Mouse (Mus musculus) spleen, postnatal 4 days (tissue): ENCODE results near the gene Anapc16.
A peak's percentile ranks its signal among the peaks of the same experiment; 100 is the strongest.

Experiments used
- DNase-seq, 2 experiments: peaks; one replicate each; pipeline ENCODE4 v3.0.0; 2022; ENCODE audit warnings: low spot score in 2 of 2

Anapc16 gene

DNA sequence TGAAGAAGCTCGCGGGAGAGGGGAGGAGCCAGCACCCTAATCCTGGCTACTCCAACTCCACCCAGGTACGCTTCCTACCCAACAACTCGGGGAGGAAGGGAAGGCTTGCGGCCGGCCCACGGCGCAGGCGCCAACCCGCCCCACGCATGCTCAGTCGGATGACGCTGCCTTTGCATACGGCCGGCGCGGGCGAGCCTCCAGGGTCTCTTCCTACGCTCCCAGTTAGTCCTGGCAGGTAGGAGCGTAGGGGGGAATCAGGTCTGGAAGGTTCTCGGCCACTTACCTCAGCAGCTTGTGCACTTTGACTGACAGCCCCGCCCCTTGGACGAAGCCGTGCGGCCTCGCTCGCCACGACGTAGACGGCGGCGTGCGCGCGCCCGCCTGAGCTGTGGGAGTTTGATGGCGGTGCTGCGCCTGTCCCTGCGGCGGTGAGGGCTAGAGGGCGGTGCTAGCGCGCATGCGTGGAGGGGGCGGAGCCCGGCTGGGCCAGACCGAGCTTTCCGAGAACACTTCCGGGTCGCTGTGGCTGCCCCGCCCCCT, at the start of gene Anapc16, which contains the start of gene Ascc1:
Anapc16 (minus strand) TSS at position 463 of the 540 bp plus-strand sequence.
Ascc1 (plus strand) TSS at position 133 of the 540 bp plus-strand sequence.
- peak; percentile 98 to 99 for DNase-seq

DNA sequence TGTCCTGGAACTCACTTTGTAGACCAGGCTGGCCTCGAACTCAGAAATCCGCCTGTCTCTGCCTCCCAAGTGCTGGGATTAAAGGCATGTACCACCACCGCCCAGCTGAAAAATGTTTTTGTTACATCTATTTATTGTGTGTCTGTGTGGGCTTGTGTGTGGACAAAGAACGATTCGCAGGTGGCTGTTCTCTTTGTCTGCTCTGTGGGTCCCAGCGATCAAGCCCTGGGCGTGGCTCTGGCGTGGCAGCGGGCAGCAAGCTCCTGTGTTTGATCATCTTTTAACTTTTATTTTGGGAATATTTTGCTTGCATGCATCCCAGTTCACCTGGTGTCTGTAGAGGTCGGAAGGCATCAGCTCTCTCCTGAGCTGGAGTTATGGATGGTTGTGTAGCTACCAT, 47.6 kb upstream of the Anapc16 start:
- no peak for DNase-seq

DNA sequence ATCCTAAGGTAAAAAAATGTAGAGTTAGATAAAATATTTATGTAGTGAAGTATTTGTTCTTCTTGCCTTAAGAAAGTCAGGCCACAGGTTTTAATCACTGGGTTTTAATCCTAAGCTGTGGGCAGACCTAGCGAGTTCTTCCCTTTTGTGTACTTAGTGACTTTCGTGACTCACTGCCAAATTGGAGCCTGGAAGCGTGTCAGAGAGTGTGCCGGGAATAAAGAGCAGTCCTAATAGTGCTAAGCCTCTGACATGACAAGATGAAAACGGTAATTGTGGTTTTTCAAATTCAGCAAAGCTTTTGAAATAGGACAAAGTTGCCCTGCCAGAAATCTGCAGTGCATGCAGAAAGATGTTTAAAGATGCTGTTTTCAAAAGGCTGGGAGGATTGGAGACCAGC, 43.8 kb upstream of the Anapc16 start:
- DNase-seq, result no peak

DNA sequence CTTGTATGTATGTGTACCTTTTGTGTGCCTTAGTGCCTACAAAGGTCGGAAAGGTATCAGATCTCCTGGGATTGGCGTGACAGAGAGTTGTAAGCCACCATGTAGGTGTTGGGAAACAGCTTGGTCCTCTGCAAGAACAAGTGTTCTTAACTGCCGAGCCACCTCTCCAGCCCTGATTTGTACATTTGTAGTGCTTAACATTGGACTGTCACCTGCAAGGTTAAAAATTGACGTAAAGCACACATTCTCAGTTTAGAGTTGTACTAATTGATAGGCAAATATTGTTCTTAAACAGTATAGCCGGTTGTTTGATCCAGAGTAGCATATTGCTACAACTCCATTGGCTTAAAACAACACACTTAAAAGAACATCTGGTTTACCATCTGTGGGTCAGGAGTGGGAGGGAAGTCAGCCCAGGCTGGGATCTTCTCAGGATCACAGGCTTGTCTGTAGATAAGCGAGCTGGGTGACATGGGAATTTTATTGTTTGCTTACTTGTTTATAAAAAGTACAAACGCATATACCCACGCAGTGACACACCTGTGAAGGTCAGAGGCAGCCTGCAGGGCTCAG, 39.5 kb upstream of the Anapc16 start:
- no peak for DNase-seq

DNA sequence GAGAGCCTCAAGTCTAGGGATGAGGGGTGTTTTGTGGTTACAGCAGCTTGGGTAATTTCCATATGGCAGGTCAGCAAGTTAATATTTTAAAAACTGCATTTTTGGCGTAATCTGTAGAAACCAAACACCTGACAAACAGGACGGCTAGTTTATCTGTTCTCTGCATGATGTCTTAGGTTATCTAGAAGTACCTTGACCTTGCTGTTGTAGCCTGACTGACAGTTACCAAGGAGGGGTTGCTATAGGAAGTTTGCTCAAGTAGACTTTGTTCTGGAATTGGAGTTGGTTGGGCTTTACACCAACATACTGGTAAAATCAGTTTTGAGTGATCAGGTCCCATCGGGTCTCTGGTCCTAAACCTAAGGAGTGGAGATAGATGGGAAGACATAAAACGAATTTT, 32.8 kb upstream of the Anapc16 start:
- DNase-seq, result no peak

DNA sequence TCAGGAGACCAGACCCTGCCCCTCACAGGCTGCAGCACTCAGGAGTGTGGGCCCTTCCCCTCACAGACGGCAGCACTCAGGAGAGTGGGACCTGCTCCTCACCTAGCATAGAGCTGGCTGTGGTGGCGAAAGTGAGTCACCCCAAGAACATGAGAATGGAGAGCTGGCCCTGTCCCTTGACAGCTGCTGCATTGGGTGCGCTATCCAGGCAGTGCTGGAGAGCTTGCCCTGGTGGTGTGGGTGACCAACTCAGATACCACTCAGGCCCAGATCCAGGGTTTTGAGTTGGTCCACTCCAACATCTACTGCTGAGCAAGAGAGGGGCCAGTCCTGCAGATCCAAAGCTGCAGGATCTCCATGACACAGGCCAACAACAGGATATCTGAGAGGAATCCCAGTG, 31.7 kb upstream of the Anapc16 start:
- DNase-seq, result no peak

DNA sequence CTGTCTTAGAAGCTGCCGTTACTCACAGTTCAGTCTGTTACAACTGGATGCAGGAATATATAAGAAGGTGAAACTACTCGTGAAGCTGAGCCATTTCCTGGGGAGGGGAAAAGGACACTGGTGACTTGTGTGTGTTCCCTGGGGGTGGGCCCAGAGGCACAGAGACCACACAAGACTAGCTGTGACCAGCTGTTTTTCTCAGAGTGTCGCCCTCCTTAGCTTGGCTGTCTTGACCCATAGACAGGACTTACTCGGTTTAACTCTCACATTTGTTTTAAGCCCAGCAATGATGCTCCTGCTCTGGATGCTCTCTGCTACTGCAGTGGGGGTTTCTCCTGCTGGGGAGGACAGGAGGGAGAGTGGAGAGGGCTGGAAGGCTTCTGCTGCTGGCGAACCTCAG, 30.1 kb upstream of the Anapc16 start:
- DNase-seq, result no peak

DNA sequence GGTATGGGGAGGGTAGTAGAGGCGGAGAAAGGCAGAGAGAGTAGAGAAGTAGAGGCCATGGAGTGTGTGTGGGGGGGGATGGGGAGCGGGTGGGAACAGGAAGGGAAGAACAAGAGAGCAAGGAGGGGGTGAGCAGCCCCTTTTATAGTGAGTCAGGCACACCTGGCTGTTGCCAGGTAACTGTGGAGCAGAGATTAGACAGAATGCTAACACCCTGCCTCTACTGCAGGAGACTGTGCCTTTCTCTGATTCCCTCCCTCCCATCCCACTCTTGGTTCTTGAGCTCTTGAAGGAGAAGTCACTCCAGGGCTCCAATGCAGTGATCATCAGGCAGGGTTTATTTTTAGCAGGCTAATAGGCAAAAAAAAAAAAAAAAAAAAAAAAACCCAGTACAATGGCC, 29.7 kb upstream of the Anapc16 start:
- DNase-seq, result no peak

DNA sequence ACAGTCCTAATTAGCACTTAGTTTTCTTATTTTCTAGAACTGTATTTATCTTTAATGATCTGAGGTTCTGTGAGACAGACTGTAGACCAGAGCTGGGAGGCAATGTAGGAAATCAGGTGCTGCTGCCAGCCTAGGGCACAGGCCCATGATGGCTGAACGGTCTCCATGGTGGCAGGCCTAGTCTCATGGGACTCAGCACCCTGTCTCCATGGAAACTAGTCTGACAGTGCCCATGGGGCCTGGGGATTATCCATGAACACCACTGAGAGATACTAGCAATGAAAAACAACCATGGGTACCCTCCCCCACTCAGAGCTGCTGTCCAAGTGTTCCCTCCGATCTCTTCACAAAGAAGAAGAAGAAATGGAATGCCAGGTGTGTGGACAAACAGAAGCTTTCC, 29.1 kb upstream of the Anapc16 start:
- no peak for DNase-seq

DNA sequence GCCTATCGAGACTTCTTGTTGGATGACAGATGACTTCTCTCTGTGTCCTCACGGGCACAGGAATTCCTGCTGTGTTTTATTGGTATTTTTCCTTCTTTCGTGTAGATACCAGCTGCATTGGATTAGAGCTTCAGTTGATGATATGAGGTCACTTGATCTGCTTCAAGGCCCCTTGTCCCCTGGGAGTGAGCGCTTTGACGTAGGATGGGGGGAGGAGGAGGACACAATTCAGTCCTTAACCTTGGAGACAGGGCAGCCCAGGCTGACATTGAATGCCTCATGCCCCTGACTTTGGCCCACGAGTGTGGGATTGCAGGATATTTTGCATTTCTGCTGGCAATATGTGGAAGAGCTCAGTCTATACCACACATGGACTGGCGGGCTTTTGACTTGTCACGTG, 28.6 kb upstream of the Anapc16 start:
- no peak for DNase-seq

DNA sequence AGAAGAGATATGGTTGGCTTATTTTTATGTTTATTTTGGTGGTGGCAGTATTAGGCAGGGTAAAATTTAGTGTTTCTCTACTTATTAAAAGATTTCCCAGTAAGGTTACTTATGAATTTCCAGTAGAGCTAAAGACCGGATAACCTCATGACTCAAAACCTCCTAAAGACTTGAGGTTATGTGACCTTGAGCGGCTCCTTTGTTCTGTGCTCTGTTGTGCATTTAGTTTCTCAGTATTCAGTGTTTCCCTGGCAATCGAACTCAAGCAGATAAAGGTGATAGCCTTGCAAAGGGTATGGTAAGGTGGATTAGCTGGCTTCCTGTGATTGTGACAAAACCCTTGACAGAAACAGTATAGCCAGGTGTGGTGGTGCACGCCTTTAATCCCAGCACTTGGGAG, 26.5 kb upstream of the Anapc16 start:
- DNase-seq, result no peak

DNA sequence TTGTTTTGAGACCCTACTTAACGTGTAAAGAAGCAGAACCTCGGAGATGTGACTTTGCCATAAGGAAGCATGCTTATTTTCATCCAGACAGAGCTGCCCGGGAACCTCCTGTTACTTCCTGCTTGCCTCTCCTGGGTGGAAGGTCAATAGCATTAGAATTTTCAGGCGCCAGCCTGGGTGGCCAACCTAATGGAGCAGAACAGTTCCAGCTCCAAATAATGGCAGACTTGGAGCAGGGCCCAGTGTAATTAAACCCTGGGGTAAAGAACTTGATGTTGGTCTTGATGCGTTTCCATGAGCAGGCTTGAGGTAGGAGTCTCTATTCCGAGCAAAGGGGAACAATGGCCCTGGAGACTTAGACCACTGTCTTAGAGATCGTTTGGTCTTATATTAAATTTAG, 26.0 kb upstream of the Anapc16 start:
- DNase-seq, result no peak

DNA sequence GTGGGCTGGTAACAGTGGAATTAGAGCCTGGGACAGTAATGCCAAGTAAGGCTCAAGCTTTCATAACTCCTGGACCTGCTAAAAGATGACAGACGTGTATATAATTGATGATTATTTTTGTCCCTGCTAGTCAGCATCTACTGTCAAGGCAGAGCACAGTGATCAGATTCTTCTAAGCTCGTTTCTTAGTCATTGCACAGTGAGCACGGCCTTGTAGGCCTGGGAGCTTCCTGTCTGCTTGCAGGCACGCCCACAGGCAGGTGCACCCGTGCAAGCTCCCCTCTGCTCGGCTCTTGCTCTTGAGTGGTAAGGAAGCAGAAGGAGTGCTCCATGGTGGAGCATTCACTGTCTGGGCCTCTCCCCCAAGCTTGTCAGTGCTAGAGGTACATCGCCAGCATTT, 25.2 kb upstream of the Anapc16 start:
- peak in 1 of 2 experiments; percentile 18 for DNase-seq

DNA sequence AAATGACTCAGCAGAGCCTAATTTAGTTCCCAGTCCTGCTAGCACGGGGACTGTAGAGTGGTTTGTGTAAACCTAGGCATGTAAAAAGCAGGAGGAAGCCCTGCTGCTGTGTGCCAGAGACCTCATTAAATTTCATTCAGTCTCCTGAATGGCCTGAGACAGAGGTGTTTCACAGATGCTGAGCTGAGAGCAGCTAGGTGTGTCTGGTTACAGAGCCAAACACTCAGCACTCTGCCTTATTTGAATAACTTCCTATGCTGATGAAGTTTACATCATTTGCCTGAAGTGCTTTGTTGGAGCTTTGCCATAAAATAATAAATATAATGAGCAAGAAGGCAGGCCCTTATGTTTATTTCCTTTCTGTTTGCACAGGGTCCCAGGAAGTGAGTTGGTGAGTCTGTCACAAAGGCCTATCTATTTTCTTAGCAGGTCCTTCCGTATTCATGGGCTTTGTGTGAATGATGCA, 24.7 kb upstream of the Anapc16 start:
- no peak for DNase-seq

DNA sequence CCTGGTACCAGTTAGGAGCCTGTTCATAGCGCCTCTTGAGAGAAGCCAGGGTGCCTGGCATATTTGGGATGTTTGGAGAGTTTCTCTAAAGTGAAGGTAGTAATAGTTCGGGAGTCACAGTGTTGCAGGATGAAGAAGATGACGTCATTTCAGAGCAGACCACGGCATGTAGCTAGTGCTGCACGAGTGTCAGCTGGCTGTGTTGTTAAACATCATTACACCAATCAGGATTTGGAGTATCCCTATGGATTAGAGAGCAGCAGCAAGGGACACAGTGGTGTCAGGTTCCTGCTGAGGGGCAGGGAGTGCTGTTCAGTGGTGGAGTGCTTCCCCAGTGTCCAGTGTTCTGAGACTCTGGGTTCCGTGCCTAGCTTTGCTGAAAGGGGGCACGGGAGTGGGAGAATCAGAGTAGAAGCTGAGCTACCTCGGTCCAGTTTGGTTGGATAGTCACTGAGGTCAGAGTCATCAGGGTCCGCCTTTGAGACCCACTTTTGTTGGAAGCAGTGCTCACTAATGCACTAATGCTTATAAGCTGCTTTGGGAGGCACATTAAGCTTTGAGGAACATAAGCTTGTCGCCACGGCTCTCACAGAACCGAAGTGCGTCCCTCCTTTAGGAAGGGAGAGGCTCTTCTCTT, 23.9 kb upstream of the Anapc16 start:
- DNase-seq, result no peak

DNA sequence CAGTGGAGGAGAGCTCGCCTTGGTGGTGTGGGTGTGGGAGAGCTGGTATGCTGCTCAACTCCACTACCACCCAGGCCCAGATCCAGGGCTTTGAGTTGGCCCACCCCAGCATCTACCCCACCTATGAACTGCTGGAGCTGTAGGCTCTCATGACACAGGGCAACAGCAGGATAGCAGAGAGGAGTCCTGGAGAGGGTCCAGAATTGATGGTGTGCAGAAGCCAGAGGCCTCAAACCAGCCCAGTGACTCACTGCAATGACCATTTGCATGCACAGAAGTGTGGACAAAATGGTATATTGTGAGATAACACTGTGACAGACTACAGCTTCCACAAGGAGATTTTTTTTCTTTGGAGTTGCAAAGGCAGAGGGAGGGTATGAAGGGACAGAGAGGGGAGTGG, 20.8 kb upstream of the Anapc16 start:
- no peak for DNase-seq

DNA sequence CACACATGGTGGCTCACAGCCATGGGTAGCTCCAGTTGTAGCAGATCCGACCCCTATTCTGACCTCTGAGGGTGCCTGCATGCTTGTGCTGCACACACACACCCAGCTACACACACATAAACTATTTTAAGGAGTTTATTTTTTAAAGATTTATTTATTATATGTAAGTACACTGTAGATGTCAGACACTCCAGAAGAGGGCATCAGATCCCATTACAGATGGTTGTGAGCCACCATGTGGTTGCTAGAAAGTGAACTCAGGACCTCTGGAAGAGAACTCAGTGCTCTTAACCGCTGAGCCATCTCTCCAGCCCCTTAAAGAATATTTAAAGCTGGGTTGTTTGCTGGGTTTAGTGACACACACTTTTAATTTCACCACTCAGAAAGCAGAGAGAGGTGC, 16.4 kb upstream of the Anapc16 start:
- no peak for DNase-seq

DNA sequence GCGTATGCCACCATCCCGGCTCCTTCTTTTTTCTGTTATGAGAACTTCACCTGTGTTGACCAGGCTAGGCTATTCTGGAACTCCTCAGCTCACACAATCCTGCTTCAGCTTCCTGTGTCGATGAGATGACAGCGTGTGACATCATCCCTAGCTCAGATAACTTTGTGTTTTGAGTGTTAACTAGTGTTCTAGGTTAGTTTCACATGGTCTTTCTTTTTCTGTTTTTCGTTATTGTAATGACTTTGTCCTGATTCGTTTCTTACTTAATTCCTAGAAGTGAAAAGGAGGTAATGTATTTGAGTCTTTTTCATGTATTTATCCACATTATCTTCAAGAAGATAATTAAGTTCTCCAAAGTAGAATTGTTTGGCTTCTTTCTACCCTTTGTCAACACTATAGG, 13.3 kb upstream of the Anapc16 start:
- no peak for DNase-seq

DNA sequence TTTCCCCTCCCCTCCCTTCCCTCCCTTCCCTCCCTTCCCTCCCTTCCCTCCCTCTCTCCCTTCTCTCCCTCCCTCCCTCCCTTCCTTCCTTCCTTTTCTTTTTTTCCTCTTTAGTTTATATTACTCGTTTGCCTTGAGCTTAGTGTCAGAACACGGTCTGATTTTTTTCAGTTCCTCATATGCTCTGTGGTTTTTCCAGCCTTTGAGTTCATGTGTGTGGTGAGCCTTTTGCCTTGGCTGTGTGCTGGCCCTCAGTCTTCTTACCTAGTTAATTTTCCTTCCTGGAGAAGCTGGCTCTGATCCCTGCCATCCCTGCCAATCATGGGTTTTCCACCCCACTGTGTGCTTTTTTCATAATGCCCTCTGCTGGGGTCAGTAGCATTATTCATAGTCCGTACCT, 6.2 kb upstream of the Anapc16 start:
- DNase-seq, result no peak

DNA sequence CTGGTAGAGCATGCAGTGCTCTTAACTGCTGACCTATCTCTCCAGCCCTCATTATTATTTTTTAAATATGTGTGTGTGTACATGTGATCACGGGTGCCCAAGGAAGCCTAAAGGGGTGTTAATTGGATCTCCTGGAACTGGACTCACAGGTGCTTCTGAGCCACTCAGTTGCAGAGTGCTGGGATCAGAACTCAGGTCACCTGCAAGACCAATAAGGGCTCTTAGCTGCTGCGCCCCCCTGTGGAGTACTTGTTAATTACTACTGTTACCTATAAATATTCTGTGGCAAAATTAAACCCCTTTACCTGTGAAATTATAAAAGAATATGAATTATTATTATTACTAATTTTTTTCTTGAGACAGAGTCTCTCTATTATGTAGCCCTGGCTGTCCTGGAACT, 2.3 kb upstream of the Anapc16 start:
- peak; percentile 48 to 81 for DNase-seq

DNA sequence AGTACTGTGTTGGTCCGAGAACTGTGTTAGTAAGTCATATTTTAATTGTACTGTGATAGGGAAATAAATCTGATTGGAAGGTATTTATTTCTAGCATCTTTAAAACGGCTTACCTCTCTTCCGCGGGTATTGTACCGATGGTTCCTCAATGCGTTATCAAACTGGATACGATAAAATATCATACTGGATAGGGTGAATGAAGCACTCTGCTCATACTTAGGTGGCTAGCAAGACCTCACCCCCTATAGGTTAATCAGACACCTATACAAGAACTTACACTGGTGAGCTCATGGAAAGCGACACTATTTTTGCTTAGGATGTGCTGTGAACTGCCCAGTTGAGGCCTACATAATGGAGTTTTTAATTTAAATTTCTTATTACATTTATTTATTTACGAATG, 912 bp upstream of the Anapc16 start:
- DNase-seq, result no peak

DNA sequence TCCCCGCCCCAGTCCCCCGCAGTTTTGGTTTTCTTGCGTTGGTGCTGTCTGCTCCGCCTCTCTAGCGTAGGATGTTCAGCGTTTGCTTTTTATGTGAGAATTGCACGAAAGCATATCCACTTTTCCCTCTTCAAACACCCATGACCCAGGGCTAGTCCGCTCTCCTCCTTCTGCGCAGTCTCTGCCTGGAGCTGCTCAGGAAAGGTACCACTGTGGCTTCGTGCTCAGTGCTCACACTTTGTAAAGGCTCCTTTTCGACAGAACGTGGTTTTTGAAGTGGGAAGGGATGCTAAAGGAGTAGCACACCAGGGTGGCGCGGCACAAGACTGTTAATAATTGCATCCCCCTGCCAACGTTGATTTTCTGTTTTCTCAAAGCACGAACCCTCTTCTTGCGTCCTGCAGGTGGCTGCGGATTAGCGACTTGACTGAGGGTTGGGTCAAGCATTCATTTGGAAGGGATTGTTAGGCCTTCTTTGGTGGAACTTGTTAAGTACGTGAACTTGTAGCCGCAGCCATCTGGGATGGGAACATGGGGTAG, 348 bp upstream of the Anapc16 start:
- DNase-seq, result no peak

DNA sequence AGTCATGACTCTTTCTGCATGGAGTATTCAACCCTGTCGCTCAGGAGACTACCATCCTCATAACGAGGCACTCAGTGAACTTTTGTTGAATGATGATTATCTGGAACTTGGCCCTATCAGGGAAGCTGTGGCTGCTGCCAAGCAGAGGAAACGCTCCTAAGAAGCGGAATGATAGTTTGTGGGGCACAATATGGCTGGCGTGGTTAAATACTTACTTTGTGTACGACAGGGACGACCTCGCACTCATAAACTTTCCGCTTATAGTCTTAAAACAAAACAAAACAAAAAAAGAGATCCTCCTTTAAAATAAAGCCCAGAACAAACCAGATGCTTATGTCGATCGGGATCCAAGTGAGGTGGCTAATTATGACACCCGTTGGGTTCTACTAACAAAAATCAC, 732 bp downstream of the Anapc16 start:
- no peak for DNase-seq
